Mouse (Mus musculus) liver, embryonic 14.5 days (tissue): ENCODE data around the gene Siglecf. TPM values are rescaled to one million over a fixed set of nuclear protein-coding genes. Genes with fewer than 3 reads are reported as not detected.
"Not testable (repeated sequence)": the region's sequence is repeated elsewhere in the genome, so short reads cannot be mapped to it uniquely, and the experiment has no call there.

Experiments used
- ATAC-seq: fragments of 200-750 bp; cut with Nextera tagmentation; 2 replicates; pipeline ENCODE4 v1.8.0; 2017; ENCODE audit warnings: moderate number of reproducible peaks, mild to moderate bottlenecking, moderate library complexity; ENCODE audit not compliant: insufficient read depth
- DNase-seq, 3 experiments: peaks; one replicate each; pipeline ENCODE4 v3.0.0-alpha.2; 2012 to 2013; ENCODE audit warnings: low read depth in 3 of 3, low spot score in 3 of 3
- H3K27ac ChIP-seq: fragments of 300-500 bp; sonication (generic); 2 replicates; pipeline ENCODE4 v1.5.1; 2014; ENCODE audit warnings: moderate library complexity, mild to moderate bottlenecking, control low read depth, inconsistent platforms
- H3K27me3 ChIP-seq: fragments of 300-500 bp; sonication (generic); 2 replicates; pipeline ENCODE4 v1.6.1; 2014; ENCODE audit warnings: mild to moderate bottlenecking, low read length, moderate library complexity; ENCODE audit not compliant: control insufficient read depth, insufficient read depth
- H3K36me3 ChIP-seq: fragments of 300-500 bp; sonication (generic); replicated peaks from 2 replicates; pipeline ENCODE4 v1.6.1; 2014; ENCODE audit warnings: low read depth; ENCODE audit not compliant: control insufficient read depth, insufficient read depth
- H3K4me1 ChIP-seq, 2 experiments: fragments of 200-500 bp in 1 of 2; fragments of 300-500 bp in 1 of 2; sonication (generic) in 1 of 2; replicated peaks; 2 replicates each; pipeline ENCODE4 v1.6.1; 2012 to 2014; ENCODE audit warnings: antibody characterized with exemption in 1 of 2, inconsistent platforms in 1 of 2, low read length in 1 of 2; ENCODE audit not compliant: control insufficient read depth in 2 of 2, insufficient read depth in 2 of 2
- H3K4me2 ChIP-seq: fragments of 300-500 bp; sonication (generic); 2 replicates; pipeline ENCODE4 v1.6.1; 2014; ENCODE audit warnings: low read depth, mild to moderate bottlenecking, control low read depth, moderate library complexity
- H3K4me3 ChIP-seq, 2 experiments: fragments of 200-500 bp in 1 of 2; fragments of 300-500 bp in 1 of 2; sonication (generic) in 1 of 2; 2 replicates each; pipeline ENCODE4 v1.5.1; 2012 to 2014; ENCODE audit warnings: low read depth in 2 of 2, low read length in 2 of 2, mild to moderate bottlenecking in 2 of 2, control low read depth in 1 of 2, inconsistent platforms in 1 of 2, moderate library complexity in 1 of 2; ENCODE audit not compliant: insufficient read depth in 1 of 2
- H3K9ac ChIP-seq: fragments of 300-500 bp; sonication (generic); replicated peaks from 2 replicates; pipeline ENCODE4 v1.6.1; 2014; ENCODE audit warnings: mild to moderate bottlenecking, control low read depth, moderate library complexity
- H3K9me3 ChIP-seq: fragments of 300-500 bp; sonication (generic); 2 replicates; pipeline ENCODE4 v1.6.1; 2016; ENCODE audit warnings: low read length, mixed read lengths; ENCODE audit not compliant: control insufficient read depth
- CTCF ChIP-seq: IDR thresholded peaks from 2 replicates; pipeline ENCODE4 v1.5.1; 2016; ENCODE audit warnings: antibody characterized with exemption, low read depth, control low read depth
- EP300 ChIP-seq: IDR thresholded peaks from 2 replicates; pipeline ENCODE4 v1.6.1; 2016; ENCODE audit warnings: antibody characterized with exemption, low read depth
- WGBS: fragments of 180-500 bp; shearing (Covaris S2); extraction: QIAGEN DNeasy Blood & Tissue Kit; methylation state at CpG from one replicate; pipeline ENCODE4 v1.1.7; 2014; ENCODE audit not compliant: insufficient replicate concordance; 5-methylcytosine and 5-hydroxymethylcytosine counted together
- polyA plus RNA-seq, 2 experiments: library from polyadenylated mRNA; depleted of rRNA in 1 of 2; stranded (reverse) in 1 of 2; unstranded in 1 of 2; fragments of >200 nt; fragmentation: Nextera tagmentation in 1 of 2; extraction: Ambion mirVana in 1 of 2; gene quantifications; 2 replicates each; pipeline versions ENCODE4 v1.2.1 to v1.2.3; 2012 to 2014

Gene Siglecf
- polyA plus RNA-seq, 2 experiments: 1.3 to 2.0 TPM

- Histone ChIP-seq H3K36me3 (no peaks in the 10 kb centered on the region), H3K9me3 (no peaks in the 10 kb centered on the region), H3K9ac (no peak overlapping the region), H3K4me3 (no peak overlapping the region), H3K4me1 (peaks cover 2 to 10% of the 10 kb centered on the region in 2 experiments; a peak in 3 of 4 replicates), H3K27ac (no peak overlapping the region), H3K4me2 (no peak overlapping the region), H3K27me3 (no peaks in the 10 kb centered on the region)
- TF ChIP-seq EP300 (no peak), CTCF (no peak)
- DNase-seq (no peak), ATAC-seq (no peak)
- WGBS: 78% methylated on average over 1 of the region's 1 CpGs
Measured at GRCm38 (mm10) chr7:43346571-43346970, 4.6 kb upstream of the Siglecf start.

GRCm38 (mm10) chr7:43349623-43350022 is 1.5 kb upstream of the Siglecf start:
- H3K36me3 ChIP-seq, H3K4me3 ChIP-seq, ATAC-seq, H3K27me3 ChIP-seq, DNase-seq, H3K9ac ChIP-seq, H3K27ac ChIP-seq, H3K4me2 ChIP-seq, H3K9me3 ChIP-seq: not testable (repeated sequence)
- H3K4me1 ChIP-seq: peaks cover 3 to 17% of the 10 kb centered on the region in 2 experiments; a peak in 3 of 4 replicates
- 34% methylated on average over 5 of the region's 5 CpGs for WGBS
- peak; percentile 34; the same call in 1 of the 2 replicates for TF ChIP-seq CTCF

GRCm38 (mm10) chr7:43353118-43353517 is 2.0 kb downstream of the Siglecf start:
- 16% methylated on average over 4 of the region's 4 CpGs for WGBS
- Histone ChIP-seq H3K27me3 (no peaks in the 10 kb centered on the region), H3K27ac (no peak overlapping the region), H3K36me3 (no peaks in the 10 kb centered on the region), H3K4me2 (no peak overlapping the region), H3K9me3 (no peaks in the 10 kb centered on the region), H3K9ac (no peak overlapping the region), H3K4me1 (peaks cover 3 to 22% of the 10 kb centered on the region in 2 experiments; a peak in 3 of 4 replicates), H3K4me3 (no peak overlapping the region)
- DNase-seq (peak in 2 of 3 experiments; percentile 12 to 26), ATAC-seq (no peak)
- no peak for TF ChIP-seq CTCF
- no peak for TF ChIP-seq EP300

- Histone ChIP-seq H3K27ac (no peak overlapping the region), H3K4me3 (no peak overlapping the region), H3K27me3 (no peaks in the 10 kb centered on the region), H3K9ac (no peak overlapping the region), H3K4me2 (no peak overlapping the region), H3K9me3 (no peaks in the 10 kb centered on the region), H3K36me3 (no peaks in the 10 kb centered on the region), H3K4me1 (peaks cover 3 to 22% of the 10 kb centered on the region in 2 experiments; a peak in 3 of 4 replicates)
- 26% methylated on average over 4 of the region's 4 CpGs for WGBS
- ATAC-seq (no peak), DNase-seq (no peak)
- no peak for TF ChIP-seq EP300
- TF ChIP-seq CTCF: no peak
Measured at GRCm38 (mm10) chr7:43353758-43354157, 2.6 kb downstream of the Siglecf start.

- H3K4me2 ChIP-seq: no peak overlapping the region
- H3K36me3 ChIP-seq: no peaks in the 10 kb centered on the region
- no peak overlapping the region for H3K4me3 ChIP-seq
- no peaks in the 10 kb centered on the region for H3K9me3 ChIP-seq
- no peak overlapping the region for H3K9ac ChIP-seq
- H3K27ac ChIP-seq: no peak overlapping the region
- DNase-seq (no peak), ATAC-seq (no peak; the same call in 1 of the 2 replicates)
- WGBS: 8% methylated on average over 12 of the region's 12 CpGs
- no peaks in the 10 kb centered on the region for H3K27me3 ChIP-seq
- no peak for TF ChIP-seq CTCF
- TF ChIP-seq EP300: no peak
- peaks cover 3 to 18% of the 10 kb centered on the region in 2 experiments; a peak in 3 of 4 replicates for H3K4me1 ChIP-seq
Measured at GRCm38 (mm10) chr7:43354893-43355835, 4.0 kb downstream of the Siglecf start.
